Comparison of ENCODE assay signal across 10 mouse cellular contexts in the genomic region with DNA sequence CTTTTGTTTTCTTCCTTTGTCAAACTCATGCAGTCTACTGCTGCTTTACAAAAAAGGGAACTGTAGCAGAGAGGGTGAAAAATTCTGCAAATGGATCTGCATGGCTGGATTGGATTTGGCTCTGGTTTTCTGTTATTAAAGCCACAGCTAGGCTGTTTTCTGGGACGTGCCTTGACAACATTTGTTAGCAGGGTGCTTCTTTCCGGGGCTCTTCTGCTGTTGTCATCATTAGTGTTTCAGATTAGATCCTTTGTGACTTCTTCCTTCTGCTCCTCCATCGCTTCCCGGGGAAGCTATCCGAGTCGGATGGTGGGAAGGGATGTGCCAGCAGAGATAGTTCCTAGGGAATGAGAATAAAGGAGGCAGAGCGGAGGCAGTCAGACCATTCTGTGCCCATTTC. TPM values are rescaled to one million over a fixed set of nuclear protein-coding genes. Genes with fewer than 3 reads are reported as not detected.
DNase-seq lines count a peak whose midpoint lies in the region; ATAC-seq and TF ChIP-seq lines count a peak whose summit lies in the region.
"Had no signal": no experiment of that assay in that cellular context is flagged by ENCODE, and none has a peak within 500 bp of the region (broad histone marks: within the 10 kb centered on the region; RNA-seq: fewer than 3 reads in every experiment).

No protein-coding gene starts in this region.

- no peak for TF ChIP-seq POLR2A in cerebellum, adult 2 months (IDR thresholded peaks at IDR 0.05; ENCODE audit: borderline replicate concordance, insufficient read depth, low read length)
- no peak for TF ChIP-seq POLR2A in olfactory bulb, adult 2 months (IDR thresholded peaks at IDR 0.05; ENCODE audit: insufficient read depth, low read depth, low read length)

- H3K4me2 ChIP-seq in hindbrain, embryonic 16.5 days (ENCODE audit: low read length), result peak overlapping the region; percentile 58
- H3K4me2 ChIP-seq in kidney, embryonic 14.5 days (replicated peaks; ENCODE audit: low read depth, low read length), result no peak overlapping the region

- WGBS in cerebellum, adult 2 months, result 25% methylated on average over 7 of the region's 7 CpGs
- 18% methylated on average over 7 of the region's 7 CpGs for WGBS in hindbrain, embryonic 16.5 days
- 11% methylated on average over 7 of the region's 7 CpGs for WGBS in olfactory bulb, adult 2 months
- WGBS in kidney, embryonic 14.5 days, result 86% methylated on average over 7 of the region's 7 CpGs

- no peaks in the 10 kb centered on the region for H3K4me1 ChIP-seq in cerebellum, adult 2 months (ENCODE audit: control insufficient read depth, insufficient read depth, low read length)
- H3K4me1 ChIP-seq in hindbrain, embryonic 16.5 days (ENCODE audit: control insufficient read depth, insufficient read depth, low read depth, low read length), result peaks cover 18% of the 10 kb centered on the region
- H3K4me1 ChIP-seq in olfactory bulb, adult 2 months (ENCODE audit: control insufficient read depth, insufficient read depth, low read length), result peaks cover 7% of the 10 kb centered on the region
- H3K4me1 ChIP-seq in kidney, embryonic 14.5 days (ENCODE audit: control insufficient read depth, insufficient read depth, low read length), result no peaks in the 10 kb centered on the region

- H3K27me3 ChIP-seq in cerebellum, adult 2 months (ENCODE audit: control insufficient read depth, insufficient read depth, low read length), result no peaks in the 10 kb centered on the region
- H3K27me3 ChIP-seq in hindbrain, embryonic 16.5 days (replicated peaks; ENCODE audit: control insufficient read depth, insufficient read depth, low read length), result no peaks in the 10 kb centered on the region
- no peaks in the 10 kb centered on the region for H3K27me3 ChIP-seq in kidney, embryonic 14.5 days (ENCODE audit: control insufficient read depth, insufficient read depth, low read length)

- H3K9me3 ChIP-seq in hindbrain, embryonic 16.5 days (ENCODE audit: control insufficient read depth, low read length), result no peaks in the 10 kb centered on the region
- H3K9me3 ChIP-seq in kidney, embryonic 14.5 days (ENCODE audit: control insufficient read depth, low read length), result no peaks in the 10 kb centered on the region

- peak overlapping the region; percentile 59 for H3K9ac ChIP-seq in hindbrain, embryonic 16.5 days (ENCODE audit: low read depth, low read length)
- H3K9ac ChIP-seq in kidney, embryonic 14.5 days (ENCODE audit: low read depth, low read length), result no peak overlapping the region
- H3K9ac ChIP-seq: liver, postnatal 0 days had no signal

- no peak for TF ChIP-seq CTCF in cerebellum, adult 2 months (IDR thresholded peaks at IDR 0.05; ENCODE audit: borderline replicate concordance, insufficient read depth, low read depth, low read length)
- no peak for TF ChIP-seq CTCF in olfactory bulb, adult 2 months (IDR thresholded peaks at IDR 0.05; ENCODE audit: insufficient read depth, low read depth, low read length)

- no peak for ATAC-seq in hindbrain, embryonic 16.5 days
- no peak for ATAC-seq in kidney, embryonic 14.5 days (ENCODE audit: low FRiP score, low TSS enrichment)
- ATAC-seq: liver, postnatal 0 days had no signal

- H3K36me3 ChIP-seq in hindbrain, embryonic 16.5 days (ENCODE audit: control insufficient read depth, insufficient read depth, low read length), result no peaks in the 10 kb centered on the region
- 0 out of 2 replicates have a peak, but pooled peaks cover under 1% of the 10 kb centered on the region for H3K36me3 ChIP-seq in kidney, embryonic 14.5 days (ENCODE audit: control insufficient read depth, insufficient read depth, low read length)

- 0 out of 2 replicates have a peak overlapping the region, but pooled peaks have one; percentile 30 for H3K27ac ChIP-seq in cerebellum, adult 2 months (ENCODE audit: insufficient read depth, low read length)
- H3K27ac ChIP-seq in hindbrain, embryonic 16.5 days (ENCODE audit: low read depth, low read length), result peak overlapping the region; percentile 83
- peak overlapping the region; percentile 82 for H3K27ac ChIP-seq in olfactory bulb, adult 2 months (ENCODE audit: insufficient read depth, low read depth, low read length)
- H3K27ac ChIP-seq in kidney, embryonic 14.5 days (ENCODE audit: low read depth, low read length), result no peak overlapping the region

- DNase-seq in cerebellum, adult 2 months, result no peak
- no peak for DNase-seq in cerebellum, postnatal 36 days
- peak; percentile 11 for DNase-seq in right cerebral cortex, adult 18-20 months
- DNase-seq in right cerebral cortex, postnatal 14 days, result no peak
- DNase-seq in thymus, postnatal 25 days, result no peak
- DNase-seq: kidney, postnatal 14 days; liver, postnatal 0 days had no signal

- no peak overlapping the region for H3K4me3 ChIP-seq in cerebellum, adult 2 months (replicated peaks; ENCODE audit: insufficient read depth, low read depth, low read length)
- peak overlapping the region; percentile 45 for H3K4me3 ChIP-seq in hindbrain, embryonic 16.5 days (ENCODE audit: low read length)
- peak overlapping the region; percentile 55 for H3K4me3 ChIP-seq in olfactory bulb, adult 2 months (ENCODE audit: insufficient read depth, low read depth, low read length)
- no peak overlapping the region for H3K4me3 ChIP-seq in kidney, embryonic 14.5 days (ENCODE audit: low read length)

RNA-seq across cellular contexts. Expression of a gene that starts 51.8 kb away (rescaled TPM):
- 110 and 118 TPM in 2 replicates for polyA plus RNA-seq in cerebellum, adult 2 months (2012; rRNA removed)
- polyA plus RNA-seq in hindbrain, embryonic 16.5 days (2015; fragmentation: Nextera tagmentation; extraction: Ambion mirVana), result 186 and 204 TPM in 2 replicates
- not detected in 2 replicates for polyA plus RNA-seq in olfactory bulb, adult 2 months (2012; ENCODE audit: insufficient read depth, insufficient read length, low replicate concordance, missing spikeins)
- 73.7 and 91.5 TPM in 2 replicates for polyA plus RNA-seq in kidney, embryonic 14.5 days (2014; fragmentation: Nextera tagmentation; extraction: Ambion mirVana)

Comparison
In these comparisons a context has a peak if more than half of its experiments do, and no peak if none do; other contexts are left out.
1. H3K4me3 ChIP-seq: peak in hindbrain, embryonic 16.5 days (single experiment) and olfactory bulb, adult 2 months (single experiment); none in cerebellum, adult 2 months (single experiment) and kidney, embryonic 14.5 days (single experiment).